Mouse (Mus musculus) liver, embryonic 11.5 days (tissue): ENCODE results near the gene Gtf3c5. TPM values are rescaled to one million over a fixed set of nuclear protein-coding genes. Genes with fewer than 3 reads are reported as not detected.

Source experiments
- ATAC-seq: fragments of 200-750 bp; cut with Nextera tagmentation; replicated peaks from 2 replicates; pipeline ENCODE4 v1.8.0; 2017; ENCODE audit warnings: moderate number of reproducible peaks, mild to moderate bottlenecking, moderate TSS enrichment, moderate library complexity; ENCODE audit not compliant: low FRiP score
- DNase-seq: peaks from one replicate; pipeline ENCODE4 v3.0.0-alpha.2; 2017; ENCODE audit warnings: low spot score
- H3K27ac ChIP-seq: fragments of 300-500 bp; sonication (generic); 2 replicates; pipeline ENCODE4 v1.5.1; 2014; ENCODE audit warnings: mild to moderate bottlenecking, low read depth, low read length, control low read depth
- H3K27me3 ChIP-seq: fragments of 300-500 bp; sonication (generic); replicated peaks from 2 replicates; pipeline ENCODE4 v1.6.1; 2014; ENCODE audit warnings: low read length, mixed read lengths; ENCODE audit not compliant: control insufficient read depth, insufficient read depth
- H3K36me3 ChIP-seq: fragments of 300-500 bp; sonication (generic); 2 replicates; pipeline ENCODE4 v1.6.1; 2014; ENCODE audit warnings: mild to moderate bottlenecking, low read length, moderate library complexity, mixed read lengths; ENCODE audit not compliant: control insufficient read depth, insufficient read depth
- H3K4me1 ChIP-seq: fragments of 300-500 bp; sonication (generic); replicated peaks from 2 replicates; pipeline ENCODE4 v1.6.1; 2014; ENCODE audit warnings: low read length, mixed read lengths; ENCODE audit not compliant: control insufficient read depth, insufficient read depth
- H3K4me2 ChIP-seq: fragments of 300-500 bp; sonication (generic); 2 replicates; pipeline ENCODE4 v1.6.1; 2014; ENCODE audit warnings: mild to moderate bottlenecking, control low read depth, moderate library complexity
- H3K4me3 ChIP-seq: fragments of 300-500 bp; sonication (generic); 2 replicates; pipeline ENCODE4 v1.5.1; 2014; ENCODE audit warnings: low read depth, low read length, control low read depth
- H3K9ac ChIP-seq: fragments of 300-500 bp; sonication (generic); 2 replicates; pipeline ENCODE4 v1.6.1; 2014; ENCODE audit warnings: low read depth, low read length, control low read depth
- H3K9me3 ChIP-seq: fragments of 300-500 bp; sonication (generic); 2 replicates; pipeline ENCODE4 v1.6.1; 2016; ENCODE audit warnings: low read length, inconsistent platforms, mixed read lengths; ENCODE audit not compliant: control insufficient read depth
- WGBS: fragments of 180-500 bp; shearing (Covaris S2); extraction: QIAGEN DNeasy Blood & Tissue Kit; methylation state at CpG from one replicate; pipeline ENCODE4 v1.1.7; 2014; 5-methylcytosine and 5-hydroxymethylcytosine counted together
- polyA plus RNA-seq: library from polyadenylated mRNA; unstranded; fragments of >200 nt; fragmentation: Nextera tagmentation; extraction: Ambion mirVana; gene quantifications from 2 replicates; pipeline ENCODE4 v1.2.1, GENCODE M21; 2014

The Gtf3c5 gene
- polyA plus RNA-seq, 1 experiment from 2014 or later: 30.8 TPM

GRCm38 (mm10) chr2:28532938-28533771, 50.4 kb downstream of the Gtf3c5 start:
- Histone ChIP-seq H3K36me3 (no peaks in the 10 kb centered on the region), H3K4me3 (peak overlapping the region; percentile 61), H3K9me3 (no peaks in the 10 kb centered on the region), H3K27me3 (peaks cover 5% of the 10 kb centered on the region), H3K4me1 (peaks cover 23% of the 10 kb centered on the region), H3K27ac (0 out of 2 replicates have a peak overlapping the region, but pooled peaks have one; percentile 11), H3K4me2 (peak overlapping the region; percentile 68), H3K9ac (peak overlapping the region; percentile 54)
- ATAC-seq: peak; percentile 89
- peak; percentile 79 for DNase-seq
- 2% methylated on average over 49 of the region's 49 CpGs for WGBS

GRCm38 (mm10) chr2:28530311-28530710, 53.2 kb downstream of the Gtf3c5 start:
- no peak overlapping the region for H3K27ac ChIP-seq
- DNase-seq (no peak), ATAC-seq (no peak)
- 77% methylated on average over 7 of the region's 7 CpGs for WGBS
- H3K9me3 ChIP-seq: no peaks in the 10 kb centered on the region
- H3K4me2 ChIP-seq: no peak overlapping the region
- no peaks in the 10 kb centered on the region for H3K36me3 ChIP-seq
- peaks cover 32% of the 10 kb centered on the region for H3K4me1 ChIP-seq
- no peak overlapping the region for H3K4me3 ChIP-seq
- H3K9ac ChIP-seq: no peak overlapping the region
- peaks cover 5% of the 10 kb centered on the region for H3K27me3 ChIP-seq

- no peaks in the 10 kb centered on the region for H3K9me3 ChIP-seq
- H3K27ac ChIP-seq: no peak overlapping the region
- H3K4me3 ChIP-seq: no peak overlapping the region
- no peak overlapping the region for H3K9ac ChIP-seq
- ATAC-seq: no peak
- H3K4me1 ChIP-seq: peaks cover 33% of the 10 kb centered on the region
- WGBS: 80% methylated on average over 4 of the region's 4 CpGs
- H3K4me2 ChIP-seq: no peak overlapping the region
- DNase-seq: no peak
- no peaks in the 10 kb centered on the region for H3K36me3 ChIP-seq
- H3K27me3 ChIP-seq: peaks cover 5% of the 10 kb centered on the region
Observed at GRCm38 (mm10) chr2:28529856-28530255, 53.7 kb downstream of the Gtf3c5 start.

- Histone ChIP-seq H3K4me2 (no peak overlapping the region), H3K4me1 (peaks cover 28% of the 10 kb centered on the region), H3K36me3 (no peaks in the 10 kb centered on the region), H3K27ac (no peak overlapping the region), H3K4me3 (no peak overlapping the region), H3K9me3 (no peaks in the 10 kb centered on the region), H3K9ac (no peak overlapping the region; the same call in 1 of the 2 replicates), H3K27me3 (no peaks in the 10 kb centered on the region)
- WGBS: 86% methylated on average over 7 of the region's 7 CpGs
- ATAC-seq (no peak), DNase-seq (no peak)
Observed at GRCm38 (mm10) chr2:28528354-28528730, 55.2 kb downstream of the Gtf3c5 start.

GRCm38 (mm10) chr2:28527436-28528353, 55.9 kb downstream of the Gtf3c5 start:
- H3K4me3 ChIP-seq: no peak overlapping the region
- ATAC-seq: no peak
- no peak overlapping the region for H3K27ac ChIP-seq
- H3K4me2 ChIP-seq: no peak overlapping the region
- H3K9me3 ChIP-seq: no peaks in the 10 kb centered on the region
- no peak for DNase-seq
- no peaks in the 10 kb centered on the region for H3K27me3 ChIP-seq
- 84% methylated on average over 20 of the region's 20 CpGs for WGBS
- no peak overlapping the region for H3K9ac ChIP-seq
- H3K4me1 ChIP-seq: peaks cover 24% of the 10 kb centered on the region
- H3K36me3 ChIP-seq: no peaks in the 10 kb centered on the region

- Histone ChIP-seq H3K9me3 (no peaks in the 10 kb centered on the region), H3K9ac (no peak overlapping the region), H3K4me1 (peaks cover 21% of the 10 kb centered on the region), H3K4me2 (no peak overlapping the region), H3K4me3 (no peak overlapping the region), H3K36me3 (no peaks in the 10 kb centered on the region), H3K27ac (0 out of 2 replicates have a peak overlapping the region, but pooled peaks have one; percentile 67), H3K27me3 (no peaks in the 10 kb centered on the region)
- 34% methylated on average over 12 of the region's 12 CpGs for WGBS
- no peak for ATAC-seq
- DNase-seq: no peak
Observed at GRCm38 (mm10) chr2:28525943-28526876, 57.3 kb downstream of the Gtf3c5 start.

GRCm38 (mm10) chr2:28525219-28525942, 58.2 kb downstream of the Gtf3c5 start:
- peak overlapping the region; percentile 67; the same call in 1 of the 2 replicates for H3K27ac ChIP-seq
- no peaks in the 10 kb centered on the region for H3K27me3 ChIP-seq
- H3K9me3 ChIP-seq: no peaks in the 10 kb centered on the region
- H3K4me2 ChIP-seq: no peak overlapping the region; the same call in 1 of the 2 replicates
- H3K36me3 ChIP-seq: no peaks in the 10 kb centered on the region
- ATAC-seq (peak; percentile 77), DNase-seq (no peak)
- 30% methylated on average over 11 of the region's 11 CpGs for WGBS
- no peak overlapping the region for H3K4me3 ChIP-seq
- peaks cover 21% of the 10 kb centered on the region for H3K4me1 ChIP-seq
- no peak overlapping the region; the same call in 1 of the 2 replicates for H3K9ac ChIP-seq
